Mouse (Mus musculus): ENCODE data around the gene Mapkapk3.

Mapkapk3 gene

DNA sequence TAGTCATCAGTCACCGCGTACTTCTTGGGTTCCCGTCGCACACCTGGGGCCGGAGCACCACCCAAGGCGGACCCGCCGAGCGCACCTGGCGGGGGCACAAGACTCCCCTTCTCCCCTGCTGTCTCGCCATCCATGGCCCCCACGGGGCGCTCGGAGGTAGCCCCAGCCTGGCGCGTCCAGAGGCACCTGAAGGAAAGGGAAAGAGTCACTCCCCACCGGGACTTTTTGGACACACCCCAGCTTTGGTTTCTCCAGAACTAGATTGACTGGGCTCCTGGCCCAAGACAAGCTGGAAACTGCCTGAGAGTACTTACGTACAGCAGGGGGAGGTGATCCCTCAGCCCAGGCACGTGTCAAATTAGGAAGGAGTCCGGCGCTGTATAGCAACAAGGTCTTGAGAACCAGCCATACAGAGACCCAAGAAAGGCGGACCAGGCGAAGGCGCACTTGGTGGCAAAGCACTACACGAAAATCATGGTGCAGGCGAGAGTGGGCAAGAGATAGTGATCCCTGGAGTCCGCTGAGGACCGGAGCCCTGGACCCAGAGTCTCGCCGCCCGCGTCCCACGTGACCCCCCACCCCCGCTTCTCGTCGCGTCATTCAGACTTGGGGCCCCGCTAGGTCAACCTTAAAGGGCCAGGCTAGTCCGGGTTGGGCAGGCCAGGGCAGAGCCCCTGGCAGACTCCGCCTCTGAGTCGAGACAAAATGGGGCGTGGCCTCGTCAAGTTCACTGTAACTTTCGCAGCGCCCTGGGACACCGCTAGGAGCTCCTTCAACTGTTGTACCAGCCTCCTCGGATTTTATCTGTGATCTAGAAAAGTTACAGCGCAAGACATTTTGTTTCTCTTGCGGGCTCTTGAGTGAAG lies at the start of gene Mapkapk3:
TSS of gene Mapkapk3 (minus strand) at position 667 of the 866 bp plus-strand sequence.
- peak; percentile 79 to 83 for DNase-seq (ENCODE audit: low spot score in 2 of 2)

DNA sequence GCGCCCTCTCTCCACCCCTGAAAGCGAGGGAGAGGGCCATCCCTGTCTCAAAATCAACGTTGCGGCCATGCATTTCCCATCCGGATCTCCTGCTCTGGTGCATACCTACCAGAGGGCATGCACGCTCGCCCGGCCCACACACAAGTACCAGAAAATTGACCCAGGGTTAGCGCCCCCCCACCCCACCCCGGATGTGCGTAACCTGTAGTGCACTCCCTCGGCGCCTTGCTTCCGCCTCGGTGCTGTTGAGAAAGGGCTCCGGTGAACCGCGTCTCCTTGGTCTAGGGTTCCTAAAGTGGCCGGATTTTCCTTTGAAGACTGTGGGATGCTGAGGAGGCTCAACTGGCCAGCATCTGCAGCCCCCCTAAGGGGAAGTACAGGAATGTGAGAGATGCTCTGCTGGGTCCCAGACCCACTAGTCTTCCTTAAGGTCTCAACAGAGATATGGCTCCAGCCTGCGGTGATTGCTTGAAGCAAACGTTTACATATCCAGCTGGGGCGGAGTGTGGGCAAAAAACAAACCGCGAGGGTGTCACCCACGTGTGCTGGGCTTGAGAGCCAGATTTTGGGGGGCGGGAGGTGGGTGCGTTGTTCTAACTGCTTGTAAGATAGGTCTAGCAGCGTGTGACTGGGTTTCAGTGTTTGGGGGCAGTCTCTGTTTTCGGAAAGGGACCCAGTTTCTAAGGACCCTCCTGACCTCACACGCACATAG lies 48.7 kb upstream of the Mapkapk3 start, which contains the start of gene Hemk1:
TSS of gene Hemk1 (minus strand) at position 179 of the 712 bp plus-strand sequence.
- DNase-seq (ENCODE audit: low spot score in 2 of 2): peak; percentile 68 to 77

DNA sequence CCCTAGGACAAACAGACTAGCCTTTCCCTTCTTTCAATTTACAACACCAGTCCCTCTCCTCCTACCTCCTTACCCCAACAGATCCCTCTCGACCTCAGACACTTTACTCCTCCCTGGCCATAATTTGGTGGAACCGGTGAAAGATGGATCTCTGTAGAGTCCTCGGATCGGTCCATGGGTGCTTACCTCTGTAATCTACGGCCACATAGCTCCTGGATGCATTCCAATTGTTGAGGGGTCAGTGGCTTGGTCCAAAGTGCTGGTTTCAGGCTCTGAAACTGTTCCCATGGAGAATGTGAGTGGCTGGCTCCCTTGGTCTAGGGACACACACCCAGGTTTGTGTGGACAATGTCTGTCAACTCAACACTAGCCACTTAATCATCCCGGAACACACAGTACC lies 46.7 kb upstream of the Mapkapk3 start:
- DNase-seq (ENCODE audit: low spot score in 2 of 2): no peak

DNA sequence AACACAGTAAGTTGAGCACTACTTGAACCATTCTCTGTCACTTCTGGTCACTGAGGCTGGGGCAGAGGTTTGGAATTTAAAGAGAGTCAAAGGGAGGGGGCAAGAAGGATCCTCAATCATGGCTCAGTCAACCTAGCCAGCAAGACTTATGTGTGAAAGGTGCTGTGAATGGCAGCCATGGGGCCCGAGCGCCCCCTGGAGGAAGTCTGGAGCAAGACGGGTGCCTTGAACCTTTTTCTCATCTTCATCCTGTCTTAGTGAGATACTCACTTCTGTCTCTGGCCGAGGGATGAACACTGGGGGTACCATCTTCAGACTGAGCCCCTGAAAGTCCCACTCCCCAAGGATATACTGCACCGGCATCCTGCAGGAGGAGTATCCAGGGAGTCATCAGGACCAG lies 46.2 kb upstream of the Mapkapk3 start:
- peak; percentile 39 to 69 for DNase-seq (ENCODE audit: low spot score in 2 of 2)

DNA sequence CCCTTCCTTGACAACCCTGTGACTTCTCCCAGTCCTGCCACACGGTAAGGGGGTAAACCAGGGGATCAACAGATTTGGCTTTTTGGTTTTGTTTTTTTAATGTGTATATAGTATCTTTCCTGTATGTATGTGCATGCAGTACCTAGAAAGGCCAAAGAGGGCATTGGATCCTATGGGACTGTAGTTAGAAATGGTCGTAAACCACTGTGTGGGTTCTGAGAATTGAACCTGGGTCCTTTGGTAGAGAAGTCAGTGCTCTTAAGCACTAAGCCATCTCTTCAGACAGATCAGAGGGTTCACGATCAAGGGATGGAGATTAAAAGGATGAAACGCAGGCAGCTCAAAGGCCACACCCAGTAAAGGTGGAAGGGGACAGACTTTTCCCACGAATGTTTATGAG lies 45.4 kb upstream of the Mapkapk3 start:
- DNase-seq (ENCODE audit: low spot score in 2 of 2): no peak

DNA sequence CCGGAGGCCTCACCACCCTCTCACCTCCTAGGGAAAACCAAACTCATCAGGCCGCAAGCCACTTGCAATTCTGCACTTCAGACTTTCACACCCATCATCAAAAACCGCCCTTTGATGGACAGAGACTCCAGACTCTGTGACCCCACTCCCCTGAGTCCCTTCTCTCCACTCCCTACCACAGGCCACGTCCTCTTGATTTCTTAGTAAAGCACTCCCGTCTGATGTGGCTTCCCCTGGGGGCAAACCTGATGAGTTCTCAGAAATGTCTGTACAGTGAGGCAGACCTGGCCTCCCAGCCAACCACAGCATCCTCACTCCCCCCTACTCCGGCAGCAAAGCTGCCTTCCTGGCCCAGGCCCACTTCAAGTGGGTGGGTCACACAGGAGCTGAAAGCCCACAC lies 44.7 kb upstream of the Mapkapk3 start:
- peak; percentile 23 to 28 for DNase-seq (ENCODE audit: low spot score in 2 of 2)

DNA sequence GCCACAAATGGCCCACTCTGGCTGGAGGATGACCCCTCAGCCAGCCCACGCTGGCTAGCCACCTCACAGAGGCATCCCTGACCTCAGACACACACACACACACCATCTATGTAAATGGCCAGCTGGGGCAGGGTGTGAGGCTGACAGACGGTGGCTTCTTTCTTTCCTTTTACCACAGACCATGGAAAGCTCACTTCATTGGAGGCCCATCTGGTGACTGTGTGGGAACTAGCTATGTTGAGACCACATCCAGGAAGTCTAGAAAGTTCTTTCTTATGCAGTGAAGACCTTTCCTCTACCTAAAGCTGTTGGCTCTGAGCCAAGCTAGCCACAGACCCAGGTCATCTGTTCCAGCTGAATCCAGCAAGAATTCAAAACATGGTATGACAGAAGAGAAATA lies 44.0 kb upstream of the Mapkapk3 start:
- DNase-seq (ENCODE audit: low spot score in 2 of 2): no peak

DNA sequence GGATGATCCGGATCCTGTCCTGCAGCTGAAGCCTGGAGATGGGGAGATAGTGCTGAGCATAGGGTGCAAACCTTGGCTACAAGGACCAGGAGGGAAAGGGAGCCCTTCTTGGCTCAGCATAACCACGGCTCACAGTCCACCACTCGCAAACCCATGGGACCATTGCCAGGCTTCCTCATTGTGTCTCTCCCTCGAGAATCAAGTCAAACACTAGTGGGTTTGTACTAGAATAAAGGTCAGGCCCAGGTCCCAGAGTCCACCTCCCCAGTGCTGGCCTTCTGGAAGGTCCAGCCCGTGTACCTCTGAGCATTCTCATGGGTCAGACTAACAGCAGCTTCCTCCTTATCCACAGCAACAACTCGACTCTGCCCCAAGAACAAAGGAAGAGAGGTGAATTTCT lies 41.1 kb upstream of the Mapkapk3 start:
- no peak for DNase-seq (ENCODE audit: low spot score in 2 of 2)

DNA sequence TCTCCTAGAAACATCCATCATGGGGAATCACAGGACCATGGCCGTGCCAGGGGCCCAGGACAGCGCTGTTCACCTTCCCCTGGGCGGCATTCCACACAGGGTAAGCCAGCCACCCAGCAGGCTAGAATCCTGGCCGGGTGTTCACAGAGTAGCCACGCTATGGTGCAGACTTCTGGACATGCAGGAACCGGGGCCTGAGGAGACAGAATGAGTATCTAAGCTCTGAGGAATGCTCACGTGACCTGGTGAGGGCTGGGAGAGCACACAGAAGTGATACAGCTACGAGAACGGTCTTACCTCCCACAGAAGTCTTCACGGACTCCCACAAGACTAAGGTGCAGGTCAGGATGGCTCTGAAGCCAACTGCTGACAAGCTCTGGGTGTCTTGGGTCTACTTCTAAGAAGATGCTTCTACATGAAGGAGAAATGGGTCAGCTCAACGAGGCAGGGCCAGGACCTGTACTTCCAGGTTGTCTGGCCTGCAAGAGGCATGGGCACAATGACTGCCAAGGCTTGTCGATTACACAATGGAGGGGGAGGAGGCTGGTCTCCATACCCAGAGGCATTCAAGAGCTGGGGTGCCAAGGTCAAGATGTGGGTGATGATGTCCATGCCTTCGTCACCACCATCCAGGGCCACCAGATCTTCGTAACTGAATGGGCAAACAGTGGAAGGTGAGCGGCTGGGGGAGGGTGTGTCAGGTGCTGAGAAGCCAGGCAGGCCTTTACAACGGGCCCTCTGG lies 38.4 kb upstream of the Mapkapk3 start:
- no peak for DNase-seq (ENCODE audit: low spot score in 2 of 2)

DNA sequence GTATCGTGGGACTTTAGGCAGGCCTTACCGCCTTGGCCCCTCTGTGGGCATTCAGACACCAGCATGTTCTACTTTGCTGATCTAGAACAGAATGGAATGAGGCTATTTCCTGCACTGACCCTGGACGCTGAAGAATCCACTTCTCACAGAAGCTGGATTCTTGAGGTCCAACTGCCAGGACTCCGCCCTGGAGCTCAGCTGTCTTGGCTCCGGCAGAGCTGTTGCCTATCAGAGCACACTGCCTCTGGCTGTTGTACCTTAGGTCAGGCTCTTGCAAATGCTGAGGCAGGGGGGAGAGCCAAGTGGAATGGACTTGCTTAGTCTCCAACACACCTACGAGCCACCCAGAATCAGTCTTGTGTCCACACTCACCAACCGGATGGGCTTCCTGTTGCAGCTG lies 36.2 kb upstream of the Mapkapk3 start:
- no peak for DNase-seq (ENCODE audit: low spot score in 2 of 2)

DNA sequence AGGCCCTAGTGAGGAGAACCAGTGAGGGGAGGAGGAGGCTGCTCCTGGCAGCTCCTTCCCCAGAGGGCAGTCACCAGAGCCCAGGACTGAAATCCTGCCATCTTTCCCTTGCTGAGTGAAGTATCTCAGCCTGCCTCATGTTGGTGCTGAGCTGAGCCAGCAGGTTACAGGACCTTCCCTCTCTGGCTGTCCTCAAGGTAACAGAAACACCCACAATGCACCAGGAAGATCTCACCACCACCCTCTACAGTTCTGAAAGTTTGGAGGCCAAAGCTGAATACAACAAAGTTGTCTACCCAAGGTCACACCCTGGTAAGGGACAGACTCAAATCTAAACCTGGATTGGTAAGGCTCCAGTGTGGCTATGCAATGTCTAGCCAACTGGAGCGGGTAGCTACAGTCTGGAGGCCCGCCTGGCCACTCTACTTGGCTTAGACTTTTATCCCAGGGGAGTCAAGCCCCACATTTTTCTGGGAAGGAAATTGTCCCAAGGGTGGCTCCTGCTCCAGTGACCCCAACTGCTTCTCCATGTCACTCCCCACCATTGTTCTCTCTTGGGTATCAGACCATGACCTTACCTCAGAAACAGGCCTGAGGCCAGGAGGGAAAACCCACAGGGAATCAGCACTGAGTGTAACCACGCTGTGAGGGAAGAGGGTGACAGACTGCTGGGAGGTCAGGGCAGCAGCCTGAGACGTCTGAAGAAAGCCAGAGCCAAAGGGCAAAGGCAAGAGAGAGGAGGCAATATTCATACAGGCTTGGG lies 35.3 kb upstream of the Mapkapk3 start:
- no peak for DNase-seq (ENCODE audit: low spot score in 2 of 2)

DNA sequence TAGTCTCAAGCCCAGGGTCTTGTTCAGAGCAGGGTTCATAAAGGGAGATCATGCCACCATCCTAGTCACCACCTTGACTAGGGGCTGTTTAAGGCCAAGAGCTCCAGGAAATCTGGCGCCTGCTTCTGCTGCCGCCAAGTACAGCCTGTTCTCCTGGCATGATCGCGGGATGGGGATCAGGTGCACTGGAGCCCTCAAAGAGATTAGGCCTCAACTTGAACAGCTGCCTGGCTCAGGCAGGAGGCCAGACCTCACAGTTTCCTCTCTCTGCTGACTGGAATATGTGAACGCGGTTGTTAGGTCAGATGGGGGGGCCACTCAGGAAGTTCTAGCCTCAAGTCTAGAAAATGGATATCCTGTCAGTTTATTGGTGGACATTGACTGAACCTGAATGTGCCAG lies 33.9 kb upstream of the Mapkapk3 start:
- no peak for DNase-seq (ENCODE audit: low spot score in 2 of 2)

DNA sequence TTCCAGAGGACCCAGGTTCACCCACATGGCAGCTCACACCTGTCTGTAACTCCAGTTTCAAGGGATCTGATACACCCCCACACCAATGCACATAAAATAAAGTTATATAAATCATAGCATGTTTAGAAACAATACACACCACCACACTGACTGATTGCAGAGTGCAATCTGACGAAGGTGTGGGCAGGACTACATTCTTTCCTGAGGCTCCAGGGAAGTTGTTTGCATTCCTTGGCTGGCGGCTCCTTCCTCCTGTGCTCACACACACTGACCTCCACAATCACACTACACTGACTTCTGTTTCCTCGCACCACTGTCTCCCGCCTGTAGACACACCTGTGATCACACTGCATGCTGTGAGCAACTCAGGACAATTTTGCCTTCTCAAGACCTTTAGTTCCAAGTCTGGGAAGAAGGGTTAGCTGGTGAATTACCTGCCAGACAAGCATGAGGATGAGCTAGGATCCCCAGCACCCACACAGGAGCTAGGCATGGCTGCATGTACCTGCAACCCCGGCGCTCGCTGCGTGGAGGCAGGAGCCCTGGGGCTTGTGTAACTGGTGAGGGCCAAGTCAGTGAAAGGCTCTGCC lies 32.9 kb upstream of the Mapkapk3 start:
- DNase-seq (ENCODE audit: low spot score in 2 of 2): no peak

DNA sequence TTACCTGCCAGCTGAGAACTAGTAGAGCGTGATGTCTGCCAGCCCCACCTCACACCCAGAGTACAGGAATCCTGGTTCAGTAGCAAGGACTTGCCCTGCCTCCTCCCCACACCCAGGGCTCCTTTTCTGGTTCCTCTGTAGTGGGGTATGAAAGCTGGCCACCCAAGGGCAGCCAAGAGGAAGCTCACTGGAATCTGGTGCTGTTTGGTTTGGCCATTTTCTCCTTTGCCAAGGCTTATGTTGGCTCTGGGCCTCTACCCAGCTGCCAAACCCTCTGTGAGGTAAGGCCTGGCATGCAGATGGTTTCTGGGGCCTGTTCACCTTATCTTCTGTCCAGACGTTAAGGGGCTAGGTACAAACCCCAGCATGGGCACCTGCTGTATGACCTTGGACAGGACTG lies 26.1 kb upstream of the Mapkapk3 start:
- DNase-seq (ENCODE audit: low spot score in 2 of 2): no peak

DNA sequence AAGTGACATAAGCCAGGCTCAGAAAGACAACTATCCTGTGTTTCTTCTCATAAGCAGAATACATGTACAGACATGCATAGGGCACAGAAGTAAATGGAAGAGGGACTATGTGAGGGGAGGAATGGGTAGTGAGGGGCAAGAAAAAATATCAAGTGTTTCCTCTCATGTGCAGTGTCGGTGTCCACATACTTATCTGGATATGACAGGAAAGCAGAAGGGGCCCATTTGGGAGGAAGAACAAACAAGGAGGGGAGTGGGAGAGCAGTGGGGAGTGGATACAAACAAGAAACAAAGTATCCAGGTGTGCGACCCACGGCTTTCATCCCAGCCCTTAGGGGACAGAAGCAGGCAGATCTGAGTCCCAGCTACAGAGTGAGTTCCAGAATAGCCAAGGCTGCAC lies 24.2 kb upstream of the Mapkapk3 start:
- DNase-seq (ENCODE audit: low spot score in 2 of 2): no peak

DNA sequence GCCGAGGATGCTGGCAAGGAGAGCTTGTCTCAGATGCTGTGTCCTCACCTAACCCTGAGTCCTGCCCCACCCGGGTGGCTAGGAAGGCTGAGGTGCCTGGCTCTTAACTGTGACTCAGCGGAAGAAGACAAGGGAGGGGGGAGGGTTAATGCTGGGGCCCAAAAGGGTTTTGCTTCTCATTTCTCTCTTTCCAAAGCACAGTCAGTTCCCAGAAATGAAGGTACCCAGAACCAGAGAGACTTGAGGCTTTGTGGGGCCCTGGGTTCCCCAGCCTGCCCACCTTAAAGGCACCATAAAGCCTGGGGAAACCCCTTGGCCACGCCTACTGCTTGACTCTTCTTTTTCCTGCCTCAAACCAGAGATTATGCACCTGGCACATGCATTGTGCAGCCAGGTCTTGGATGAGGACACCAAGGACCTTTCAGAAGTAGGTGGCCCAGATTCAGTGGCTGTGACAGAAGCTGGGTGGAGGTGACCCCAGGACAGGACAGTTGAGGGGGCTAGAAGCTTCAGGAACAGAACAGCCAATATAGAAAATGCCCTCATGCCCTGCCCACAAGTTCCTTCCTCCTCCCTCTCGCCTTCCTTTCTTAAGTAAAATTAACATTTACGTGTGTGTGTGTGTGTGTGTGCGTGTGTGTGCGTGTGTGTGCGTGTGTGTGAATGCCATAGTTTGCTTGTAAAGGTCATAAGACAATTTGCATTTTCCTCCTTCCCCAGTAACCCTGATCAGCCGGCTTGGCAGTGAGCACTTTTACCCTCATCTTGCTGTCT lies 23.3 kb upstream of the Mapkapk3 start:
- peak; percentile 35 to 56 for DNase-seq (ENCODE audit: low spot score in 2 of 2)

DNA sequence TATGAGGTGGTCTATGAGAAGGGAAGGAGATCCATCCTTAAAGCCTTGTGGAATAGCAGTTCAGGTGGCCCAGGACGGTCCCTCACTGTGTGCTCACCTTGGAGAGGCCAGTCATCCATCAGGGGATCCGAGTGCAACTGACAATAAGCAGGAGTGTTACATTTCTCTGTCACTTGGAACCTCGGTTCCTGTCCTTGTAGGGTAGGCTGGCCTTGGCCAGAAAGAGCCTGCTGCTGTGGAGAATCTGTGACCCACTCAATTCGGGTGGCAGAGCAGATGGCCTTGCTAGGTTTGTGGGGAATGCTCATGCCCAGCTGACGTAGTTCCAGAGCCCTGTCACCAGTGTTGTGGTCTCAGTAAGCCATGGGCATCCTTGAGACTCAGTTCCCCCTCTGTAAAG lies 19.9 kb upstream of the Mapkapk3 start:
- no peak for DNase-seq (ENCODE audit: low spot score in 2 of 2)

DNA sequence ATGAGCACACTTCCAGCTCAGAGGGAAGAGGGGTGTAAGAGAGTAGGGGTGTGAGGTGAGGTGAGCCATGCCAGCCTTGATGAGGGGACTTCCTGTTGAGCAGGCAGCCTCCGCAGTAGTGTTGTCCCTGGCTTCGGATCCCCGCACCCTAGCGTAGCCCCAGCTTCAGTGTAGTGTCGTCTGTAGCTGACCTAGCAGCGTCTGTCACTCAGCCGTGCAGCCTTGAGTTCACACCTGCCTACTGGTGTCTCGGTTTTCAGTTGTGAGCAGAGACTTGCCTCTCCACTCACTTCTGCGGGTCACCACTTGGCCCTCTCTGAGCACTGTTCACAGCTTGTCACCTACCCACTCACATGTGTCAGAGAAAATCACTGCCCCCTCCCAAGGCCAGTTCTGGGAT lies 19.5 kb upstream of the Mapkapk3 start:
- DNase-seq (ENCODE audit: low spot score in 2 of 2): no peak

DNA sequence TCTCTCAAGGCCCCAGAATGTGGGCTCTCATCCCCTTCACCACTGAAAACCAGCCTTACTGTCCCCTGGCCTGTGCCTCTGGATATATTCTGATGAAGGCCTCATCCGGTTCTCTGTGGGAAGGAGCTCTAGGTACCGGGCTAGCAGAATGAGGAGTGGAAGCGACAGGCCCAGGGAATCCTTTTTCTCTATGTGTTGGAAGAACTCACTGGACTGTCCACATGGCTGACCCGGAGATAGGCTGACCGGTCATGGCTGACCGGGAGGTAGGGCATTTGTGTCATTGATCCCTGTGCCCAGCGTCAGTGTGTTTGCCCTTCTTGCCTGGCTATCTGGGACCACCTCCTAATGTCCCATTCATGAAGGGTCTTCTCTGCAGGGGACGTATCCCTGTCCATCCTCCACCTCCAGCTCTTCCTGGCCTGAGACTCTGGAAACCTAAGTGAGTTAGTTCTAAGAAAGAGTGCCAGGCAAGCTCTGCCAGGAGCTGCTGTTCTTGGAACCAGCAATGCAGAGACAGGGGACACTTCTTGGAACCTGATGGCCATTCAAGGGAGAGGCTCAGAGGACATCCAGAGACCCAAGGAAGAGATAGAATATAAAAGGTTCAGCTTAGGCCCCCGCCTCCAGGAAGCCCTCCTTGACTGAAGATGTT lies 18.8 kb upstream of the Mapkapk3 start:
- no peak for DNase-seq (ENCODE audit: low spot score in 2 of 2)

DNA sequence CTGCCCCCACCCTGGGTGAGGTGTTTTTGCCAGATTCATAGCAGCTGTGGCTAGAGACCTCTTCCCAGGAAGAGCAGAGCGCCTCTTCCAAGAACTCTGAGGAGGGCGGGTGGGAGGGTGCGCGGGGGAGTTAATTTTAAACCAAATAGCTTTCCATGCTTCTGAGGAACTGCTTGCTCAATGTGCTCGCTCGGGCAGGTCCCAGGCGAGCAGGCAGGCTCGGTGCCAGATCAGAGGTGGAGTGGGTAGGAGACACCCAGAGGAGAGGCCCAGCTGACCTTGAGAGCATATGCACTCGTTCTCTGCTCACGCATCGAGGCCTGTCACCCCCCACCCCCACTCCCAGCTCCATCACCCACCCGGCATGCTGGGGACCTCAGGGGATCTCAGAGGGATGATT lies 18.2 kb upstream of the Mapkapk3 start:
- DNase-seq (ENCODE audit: low spot score in 2 of 2): no peak
